Mouse (Mus musculus): ENCODE data around the gene Mlx. TPM values are rescaled to one million over a fixed set of nuclear protein-coding genes. Genes with fewer than 3 reads are reported as not detected.

Mlx gene
- polyA plus RNA-seq, 1 experiment from 2014 or later = 33.1 TPM

GRCm38 (mm10) chr11:101059473-101059872, 27.6 kb upstream of the Mlx start:
- no peak overlapping the region for H3K27ac ChIP-seq
- 91% methylated on average over 10 of the region's 10 CpGs for WGBS (ENCODE audit: missing documents)
- peaks cover 60% of the 10 kb centered on the region for H3K36me3 ChIP-seq (ENCODE audit: inconsistent target)
- no peak overlapping the region for H3K4me3 ChIP-seq (ENCODE audit: inconsistent target)
- H3K79me2 ChIP-seq (ENCODE audit: inconsistent target) = no peaks in the 10 kb centered on the region; the same call in 1 of the 2 replicates

- H3K36me3 ChIP-seq (ENCODE audit: inconsistent target) = peaks cover 54% of the 10 kb centered on the region
- no peak overlapping the region for H3K27ac ChIP-seq
- no peak overlapping the region for H3K4me3 ChIP-seq (ENCODE audit: inconsistent target)
- WGBS (ENCODE audit: missing documents) = 53% methylated on average over 8 of the region's 8 CpGs
- H3K79me2 ChIP-seq (ENCODE audit: inconsistent target) = no peaks in the 10 kb centered on the region; the same call in 1 of the 2 replicates
These were observed 27.0 kb upstream of the Mlx start for GRCm38 (mm10) chr11:101060126-101060525.

GRCm38 (mm10) chr11:101061049-101061448, 26.0 kb upstream of the Mlx start:
- Histone ChIP-seq H3K79me2 (ENCODE audit: inconsistent target) (no peaks in the 10 kb centered on the region; the same call in 1 of the 2 replicates), H3K4me3 (ENCODE audit: inconsistent target) (no peak overlapping the region), H3K27ac (no peak overlapping the region), H3K36me3 (ENCODE audit: inconsistent target) (peaks cover 45% of the 10 kb centered on the region)
- 98% methylated on average over 5 of the region's 5 CpGs for WGBS (ENCODE audit: missing documents)

- Histone ChIP-seq H3K79me2 (ENCODE audit: inconsistent target) (no peaks in the 10 kb centered on the region; the same call in 1 of the 2 replicates), H3K27ac (peak overlapping the region; percentile 21; the same call in 1 of the 2 replicates), H3K36me3 (ENCODE audit: inconsistent target) (peaks cover 32% of the 10 kb centered on the region), H3K4me3 (ENCODE audit: inconsistent target) (no peak overlapping the region)
- WGBS (ENCODE audit: missing documents) = 42% methylated on average over 12 of the region's 12 CpGs
These were observed 24.8 kb upstream of the Mlx start for GRCm38 (mm10) chr11:101062165-101062884.

GRCm38 (mm10) chr11:101062971-101063675, 24.0 kb upstream of the Mlx start:
- Histone ChIP-seq H3K79me2 (ENCODE audit: inconsistent target) (no peaks in the 10 kb centered on the region; the same call in 1 of the 2 replicates), H3K4me3 (ENCODE audit: inconsistent target) (no peak overlapping the region), H3K36me3 (ENCODE audit: inconsistent target) (peaks cover 25% of the 10 kb centered on the region; the same call in 1 of the 2 replicates), H3K27ac (peak overlapping the region; percentile 71)
- WGBS (ENCODE audit: missing documents) = 56% methylated on average over 13 of the region's 14 CpGs

GRCm38 (mm10) chr11:101063676-101064327, 23.3 kb upstream of the Mlx start:
- H3K79me2 ChIP-seq (ENCODE audit: inconsistent target) = no peaks in the 10 kb centered on the region
- peaks cover 18% of the 10 kb centered on the region; the same call in 1 of the 2 replicates for H3K36me3 ChIP-seq (ENCODE audit: inconsistent target)
- H3K27ac ChIP-seq = peak overlapping the region; percentile 71
- no peak overlapping the region for H3K4me3 ChIP-seq (ENCODE audit: inconsistent target)
- WGBS (ENCODE audit: missing documents) = 10% methylated on average over 12 of the region's 12 CpGs

GRCm38 (mm10) chr11:101064462-101064861, 22.6 kb upstream of the Mlx start:
- Histone ChIP-seq H3K27ac (no peak overlapping the region), H3K36me3 (ENCODE audit: inconsistent target) (peaks cover 17% of the 10 kb centered on the region; the same call in 1 of the 2 replicates), H3K4me3 (ENCODE audit: inconsistent target) (no peak overlapping the region), H3K79me2 (ENCODE audit: inconsistent target) (no peaks in the 10 kb centered on the region)
- WGBS (ENCODE audit: missing documents) = 89% methylated on average over 4 of the region's 4 CpGs

GRCm38 (mm10) chr11:101065002-101065401, 22.1 kb upstream of the Mlx start:
- Histone ChIP-seq H3K27ac (no peak overlapping the region), H3K36me3 (ENCODE audit: inconsistent target) (peaks cover 14% of the 10 kb centered on the region; the same call in 1 of the 2 replicates), H3K79me2 (ENCODE audit: inconsistent target) (no peaks in the 10 kb centered on the region), H3K4me3 (ENCODE audit: inconsistent target) (no peak overlapping the region)
- WGBS (ENCODE audit: missing documents) = 94% methylated on average over 9 of the region's 9 CpGs

GRCm38 (mm10) chr11:101066549-101067412, 20.3 kb upstream of the Mlx start:
- H3K27ac ChIP-seq = no peak overlapping the region
- no peak overlapping the region for H3K4me3 ChIP-seq (ENCODE audit: inconsistent target)
- peaks cover 15% of the 10 kb centered on the region; the same call in 1 of the 2 replicates for H3K79me2 ChIP-seq (ENCODE audit: inconsistent target)
- peaks cover 8% of the 10 kb centered on the region; the same call in 1 of the 2 replicates for H3K36me3 ChIP-seq (ENCODE audit: inconsistent target)
- WGBS (ENCODE audit: missing documents) = 39% methylated on average over 18 of the region's 18 CpGs

- peak within 1 kb of the TSS; percentile 79 for H3K27ac ChIP-seq
- H3K79me2 ChIP-seq (ENCODE audit: inconsistent target) = peaks cover 17% of the 10 kb centered on the region; the same call in 1 of the 2 replicates
- 6% methylated on average over 32 of the region's 35 CpGs for WGBS (ENCODE audit: missing documents)
- H3K4me3 ChIP-seq (ENCODE audit: inconsistent target) = peak within 1 kb of the TSS; percentile 70
- peaks cover 29% of the 10 kb centered on the region; the same call in 1 of the 2 replicates for H3K36me3 ChIP-seq (ENCODE audit: inconsistent target)
These were observed 17.5 kb upstream of the Mlx start, which contains the start of gene Naglu for GRCm38 (mm10) chr11:101069391-101070188. Naglu (plus strand) TSS chr11:101070012.

GRCm38 (mm10) chr11:101070189-101070527, 16.9 kb upstream of the Mlx start:
- Histone ChIP-seq H3K36me3 (ENCODE audit: inconsistent target) (peaks cover 34% of the 10 kb centered on the region; the same call in 1 of the 2 replicates), H3K79me2 (ENCODE audit: inconsistent target) (peaks cover 17% of the 10 kb centered on the region; the same call in 1 of the 2 replicates), H3K4me3 (ENCODE audit: inconsistent target) (peak overlapping the region; percentile 70), H3K27ac (peak overlapping the region; percentile 65)
- under 1% methylated on average over 36 of the region's 36 CpGs for WGBS (ENCODE audit: missing documents)

- Histone ChIP-seq H3K27ac (peak overlapping the region; percentile 65), H3K36me3 (ENCODE audit: inconsistent target) (peaks cover 37% of the 10 kb centered on the region; the same call in 1 of the 2 replicates), H3K79me2 (ENCODE audit: inconsistent target) (peaks cover 17% of the 10 kb centered on the region; the same call in 1 of the 2 replicates), H3K4me3 (ENCODE audit: inconsistent target) (peak overlapping the region; percentile 70)
- 83% methylated on average over 6 of the region's 6 CpGs for WGBS (ENCODE audit: missing documents)
These were observed 16.1 kb upstream of the Mlx start for GRCm38 (mm10) chr11:101070987-101071386.

Data from macrophage (primary cell).